Mouse (Mus musculus) cerebral cortex, adult 2 months (tissue): ENCODE data around the gene Rasip1.

Source experiments
- WGBS: fragments of 180-500 bp; shearing (Covaris S2); methylation state at CpG from one replicate; pipeline ENCODE4 v1.1.7; 2018; 5-methylcytosine and 5-hydroxymethylcytosine counted together

Gene Rasip1

DNA sequence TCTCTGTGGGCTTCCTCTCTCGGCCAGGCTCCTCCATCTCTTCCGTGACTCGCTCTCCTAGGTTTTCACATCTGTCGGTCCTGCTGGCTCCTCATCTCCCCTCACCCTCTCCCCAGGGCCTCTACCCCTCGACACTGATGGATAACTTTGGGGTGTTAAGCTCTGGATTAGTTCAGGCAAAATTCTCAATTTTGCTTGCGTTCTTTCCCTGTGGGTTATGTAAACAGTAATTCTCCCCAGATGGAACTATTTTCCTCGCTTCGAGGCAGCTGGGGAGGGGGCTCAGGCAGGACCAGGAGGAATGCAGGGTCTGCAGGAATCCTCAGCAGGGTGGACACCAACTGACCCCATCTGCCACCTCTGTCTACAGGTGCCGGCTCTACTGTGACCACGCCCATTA, 58.5 kb downstream of the Rasip1 start:
- WGBS: 63% methylated on average over 10 of the region's 10 CpGs

DNA sequence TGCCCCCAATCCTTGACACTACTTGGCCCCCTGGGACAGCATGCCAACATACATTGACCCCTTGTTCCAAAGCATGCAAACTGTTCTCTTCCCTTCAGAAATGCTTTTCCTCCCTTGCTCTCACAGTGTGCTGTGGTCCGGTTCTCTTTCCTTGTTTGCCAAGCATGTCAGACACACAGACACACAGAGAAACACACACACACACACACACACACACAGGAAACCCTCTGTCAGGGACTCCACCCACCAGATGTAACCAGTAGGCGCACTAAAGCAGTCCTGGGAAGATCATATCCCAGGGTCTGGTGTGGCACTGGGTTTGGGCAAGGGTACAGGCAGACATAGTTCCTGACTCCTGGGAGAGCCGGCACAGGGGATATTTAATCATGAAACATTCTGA, 59.6 kb downstream of the Rasip1 start:
- 67% methylated on average over 3 of the region's 3 CpGs for WGBS
